Mouse (Mus musculus) erythroblast, embryonic 14.5 days (primary cell): ENCODE data around the gene Tnn.

Source experiments
- GATA1 ChIP-seq: IDR thresholded peaks from 2 replicates; pipeline ENCODE4 v1.6.1; 2012; ENCODE audit warnings: low read length, inconsistent platforms, mixed read lengths
- TAL1 ChIP-seq: IDR thresholded peaks from 3 replicates; pipeline ENCODE4 v1.6.1; 2012; ENCODE audit warnings: low read length, inconsistent platforms, mixed read lengths

GRCm38 (mm10) chr1:160041264-160041775, 112.1 kb downstream of the Tnn start:
- TF ChIP-seq GATA1, result no peak
- TF ChIP-seq TAL1, result no peak
